Mouse (Mus musculus): ENCODE data around the gene Ilkap.

GRCm38 (mm10) chr1:91346892-91347291 is 51.7 kb downstream of the Ilkap start:
- TF ChIP-seq MAX (IDR thresholded peaks at IDR 0.05; ENCODE audit: low read depth) (no peak), POLR2A (IDR thresholded peaks at IDR 0.05; ENCODE audit: insufficient read length, low read depth) (no peak), MYOG (IDR thresholded peaks at IDR 0.05; ENCODE audit: control insufficient read depth in 1 of 3, insufficient read depth in 1 of 3, insufficient read length in 2 of 3, low read depth in 2 of 3) (no peak), E2F4 (IDR thresholded peaks at IDR 0.05; ENCODE audit: insufficient read depth) (no peak), USF1 (IDR thresholded peaks at IDR 0.05; ENCODE audit: low read depth) (no peak), TCF12 (IDR thresholded peaks at IDR 0.05; ENCODE audit: insufficient read depth, poor library complexity, severe bottlenecking) (no peak), TCF3 (IDR thresholded peaks at IDR 0.05; ENCODE audit: insufficient read length, low read depth) (no peak)

Measured in myocyte (in vitro differentiated cells).